In genomic region chr10:86363669-86364309, GRCm38 (mm10) we compare ENCODE assay signal across 16 mouse cellular contexts.
"Had no signal": no experiment of that assay in that cellular context is flagged by ENCODE, and none has a peak within 500 bp of the region (broad histone marks: within the 10 kb centered on the region; RNA-seq: fewer than 3 reads in every experiment).

No protein-coding gene starts in this region.

- H3K4me3 ChIP-seq: neural tube, embryonic 13.5 days; neural tube, embryonic 15.5 days; stomach, embryonic 15.5 days had no signal

- H3K4me2 ChIP-seq: neural tube, embryonic 13.5 days; neural tube, embryonic 15.5 days; stomach, embryonic 15.5 days had no signal

- H3K27me3 ChIP-seq: neural tube, embryonic 13.5 days; neural tube, embryonic 15.5 days; stomach, embryonic 15.5 days had no signal

- H3K9ac ChIP-seq: neural tube, embryonic 13.5 days; neural tube, embryonic 15.5 days; stomach, embryonic 15.5 days had no signal

- DNase-seq: retina, postnatal 1 day; right cerebral cortex, adult 18-20 months; right cerebral cortex, postnatal 14 days; right cerebral cortex, postnatal 25 days; right cerebral cortex, postnatal 4 days; spleen, adult 18-20 months; thymus, adult 18-20 months; thymus, adult 2 months; thymus, postnatal 14 days; thymus, postnatal 25 days; thymus, postnatal 36 days; thymus, postnatal 4 days had no signal

- H3K36me3 ChIP-seq: neural tube, embryonic 13.5 days; neural tube, embryonic 15.5 days; stomach, embryonic 15.5 days had no signal

- H3K27ac ChIP-seq: neural tube, embryonic 13.5 days; neural tube, embryonic 15.5 days; stomach, embryonic 15.5 days; stomach, postnatal 0 days had no signal

- H3K9me3 ChIP-seq: neural tube, embryonic 13.5 days; neural tube, embryonic 15.5 days; stomach, embryonic 15.5 days had no signal
